Mouse (Mus musculus) inflammation-experienced regulatory T-cells, adult 6 months (primary cell): Measurements from ENCODE around the gene Itga6. TPM values are rescaled to one million over a fixed set of nuclear protein-coding genes. Genes with fewer than 3 reads are reported as not detected.
"Not testable (repeated sequence)": the region's sequence is repeated elsewhere in the genome, so short reads cannot be mapped to it uniquely, and the experiment has no call there.

Source experiments
- ATAC-seq: one replicate; pipeline ENCODE4 v1.8.0; 2017
- polyA plus RNA-seq, 3 experiments: library from polyadenylated mRNA; unstranded; fragments of 100-300 nt; shearing (Covaris generic); gene quantifications; one replicate each; pipeline ENCODE4 v1.2.1; 2017

The Itga6 gene
- 10 to 100 TPM; 23.9 to 54.9 (median 42.7) TPM for polyA plus RNA-seq

DNA sequence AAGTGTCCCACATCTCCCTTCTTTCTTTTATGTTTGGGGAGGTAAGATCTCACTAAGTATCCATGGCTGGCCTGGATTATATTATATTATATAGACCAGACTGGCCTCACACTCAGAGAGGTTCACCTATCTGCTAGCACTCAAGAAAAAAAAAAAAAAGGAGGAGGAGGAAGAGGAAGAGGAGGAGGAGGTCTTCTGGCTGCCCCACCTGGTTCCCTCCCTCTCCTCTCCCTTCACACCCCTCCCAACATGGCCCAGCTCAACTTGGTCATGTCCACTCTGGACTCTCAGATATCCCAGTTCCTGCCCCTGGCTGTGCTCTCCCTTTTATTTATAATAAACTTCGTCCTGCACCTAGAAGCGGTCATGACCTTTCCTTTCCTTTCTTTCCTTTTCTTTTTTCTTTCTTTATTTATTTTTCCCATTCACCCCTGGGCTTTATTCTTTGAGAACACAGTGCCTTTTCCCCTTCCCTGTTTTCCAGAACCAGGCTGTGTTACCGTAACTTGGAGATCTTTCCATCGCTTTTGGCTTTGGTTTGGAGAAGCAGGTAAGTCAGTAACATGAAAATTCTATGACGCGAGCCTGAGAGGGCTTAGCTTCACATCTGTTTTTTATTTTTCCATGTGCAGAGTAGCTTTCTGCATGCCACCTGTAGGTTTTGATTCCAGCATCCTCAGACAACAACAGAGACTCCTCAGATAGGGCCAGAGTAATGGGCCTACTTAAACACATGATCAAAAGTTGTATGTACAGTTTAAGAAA is at the start of gene Itga6:
Itga6 (plus strand) TSS at position 7 of the 765 bp plus-strand sequence.
- no peak for ATAC-seq

DNA sequence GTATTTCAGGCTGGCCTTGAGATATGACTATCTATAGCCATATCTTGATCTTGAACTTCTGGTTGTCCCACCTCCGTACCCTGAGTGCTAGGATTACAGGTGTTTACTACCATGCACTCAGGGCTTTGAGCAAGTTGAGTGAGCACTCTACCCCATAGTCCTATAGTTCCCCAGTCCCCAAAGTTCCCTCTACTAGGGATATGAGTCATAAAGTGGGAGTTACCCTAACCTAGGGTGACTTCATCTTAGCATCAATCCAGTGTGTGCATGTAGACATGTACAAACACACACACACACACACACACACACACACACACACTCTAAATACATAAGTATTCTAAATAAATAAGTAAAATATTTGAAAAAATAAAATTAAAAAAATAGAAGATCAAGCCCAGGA is 48.6 kb upstream of the Itga6 start:
- ATAC-seq: no peak

DNA sequence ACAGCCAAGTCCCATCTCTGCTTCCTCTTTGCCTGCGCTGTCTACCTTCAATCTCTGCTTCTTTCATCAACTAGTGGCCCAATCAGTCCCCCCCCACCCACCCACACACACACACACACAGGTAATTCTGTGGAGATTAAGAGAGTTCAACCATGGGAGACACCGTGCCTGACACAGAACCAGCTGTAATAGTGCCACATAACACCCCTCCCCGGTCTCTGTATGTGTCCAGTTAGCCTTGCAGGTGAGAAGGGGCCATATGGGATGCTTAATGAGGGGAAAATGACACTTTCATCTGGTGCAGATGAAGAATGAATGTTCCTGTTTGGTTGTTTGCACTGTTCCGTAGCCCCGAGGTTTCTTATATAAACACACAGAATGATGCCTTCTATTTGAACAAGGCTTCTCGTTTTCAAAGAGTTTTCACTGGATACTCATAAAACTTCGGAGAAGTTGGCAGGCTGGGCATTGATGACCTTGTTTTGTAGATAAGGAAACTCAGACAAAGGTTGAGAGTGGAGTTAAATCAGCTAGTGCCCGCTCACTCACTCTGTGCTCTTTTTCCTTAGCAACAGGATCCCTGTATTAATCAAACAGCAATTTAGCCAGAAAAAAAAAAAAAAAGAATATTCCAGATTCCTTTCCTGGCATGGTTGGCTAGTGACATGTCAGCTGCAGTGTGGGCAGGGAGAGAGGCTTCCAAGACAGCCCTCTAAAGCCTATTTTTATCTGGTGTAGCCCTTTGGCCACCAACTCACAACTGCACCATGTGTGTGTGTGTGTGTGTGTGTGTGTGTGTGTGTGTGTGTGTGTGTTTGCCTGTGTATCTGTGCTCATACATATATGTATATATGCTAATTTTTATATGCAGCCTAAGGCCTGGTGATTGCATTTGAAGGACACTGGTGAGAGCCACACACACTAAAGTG is 47.7 kb upstream of the Itga6 start:
- ATAC-seq: no peak

DNA sequence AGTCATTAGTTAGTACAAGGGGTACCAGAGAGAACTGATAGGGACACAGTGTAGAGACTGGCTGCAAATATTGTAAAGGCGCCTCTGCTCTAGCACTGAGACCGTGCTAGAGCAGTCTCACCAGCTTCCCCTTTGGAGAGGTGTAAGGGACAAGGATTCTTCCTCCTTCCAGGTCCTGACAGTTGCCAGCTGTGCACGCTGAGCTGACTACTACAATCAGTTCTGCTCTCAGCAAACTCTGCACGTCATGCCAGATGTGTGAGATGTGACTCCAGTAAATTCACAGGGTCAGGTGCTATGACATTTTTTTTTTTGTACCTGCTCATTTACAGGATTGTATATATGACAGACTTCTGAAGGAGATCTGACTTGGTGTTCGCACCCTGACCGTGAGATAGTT is 47.0 kb upstream of the Itga6 start:
- ATAC-seq: no peak

DNA sequence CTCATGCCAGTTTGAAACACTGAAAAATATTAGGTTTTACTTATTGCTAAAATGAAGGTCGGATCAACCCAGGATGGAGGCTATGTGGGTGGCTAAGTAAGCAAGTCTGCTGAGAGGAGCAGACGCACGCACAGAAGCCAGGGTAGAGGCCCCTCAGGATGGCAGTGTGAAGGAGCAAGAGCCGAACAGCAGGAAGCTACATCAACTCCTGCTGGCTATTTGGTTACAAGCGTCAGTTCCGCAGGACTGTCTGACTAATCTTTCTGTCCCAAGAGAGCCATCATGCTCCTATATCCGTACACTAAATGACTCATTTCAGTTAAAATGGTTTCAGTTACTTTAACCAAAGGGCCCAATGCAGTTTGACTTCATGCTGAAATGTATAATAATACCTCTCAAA is 46.5 kb upstream of the Itga6 start:
- no peak for ATAC-seq

DNA sequence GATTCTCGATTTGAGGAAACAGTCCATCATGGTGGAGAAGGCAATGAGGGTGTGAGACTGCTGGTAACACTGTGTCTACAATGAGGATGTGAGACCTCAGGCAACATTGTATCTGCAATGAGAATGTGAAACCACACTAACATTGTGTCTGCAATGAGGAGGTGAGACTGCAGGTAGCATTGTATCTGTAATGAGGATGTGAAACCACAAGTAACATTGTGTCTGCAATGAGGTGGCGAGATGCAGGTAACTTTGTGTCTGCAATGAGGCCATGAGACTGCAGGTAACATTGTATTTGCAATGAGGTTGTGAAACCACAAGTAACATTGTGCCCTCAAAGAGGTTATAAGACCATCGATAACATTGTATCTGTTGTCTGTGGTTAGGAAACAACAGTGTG is 44.1 kb upstream of the Itga6 start:
- no peak for ATAC-seq

DNA sequence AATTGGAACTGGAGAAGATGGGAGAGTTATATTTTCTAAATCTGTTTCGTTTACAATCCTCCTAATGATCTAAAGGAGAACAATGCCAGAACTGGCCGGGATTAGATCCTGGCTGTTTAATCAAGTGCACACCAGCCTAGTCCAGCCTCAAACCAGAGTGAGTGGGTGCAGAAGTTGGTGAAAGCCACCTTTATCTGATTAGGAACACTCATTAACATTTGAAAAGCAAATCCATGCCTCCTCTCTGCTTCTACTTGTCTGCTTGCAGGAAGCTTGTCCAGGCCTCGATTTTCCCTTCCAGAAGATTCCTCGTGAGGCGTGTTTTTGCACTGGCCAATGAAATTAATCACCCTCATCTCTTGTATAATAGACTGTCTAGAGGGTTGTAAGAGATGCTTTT is 41.1 kb upstream of the Itga6 start:
- no peak for ATAC-seq

DNA sequence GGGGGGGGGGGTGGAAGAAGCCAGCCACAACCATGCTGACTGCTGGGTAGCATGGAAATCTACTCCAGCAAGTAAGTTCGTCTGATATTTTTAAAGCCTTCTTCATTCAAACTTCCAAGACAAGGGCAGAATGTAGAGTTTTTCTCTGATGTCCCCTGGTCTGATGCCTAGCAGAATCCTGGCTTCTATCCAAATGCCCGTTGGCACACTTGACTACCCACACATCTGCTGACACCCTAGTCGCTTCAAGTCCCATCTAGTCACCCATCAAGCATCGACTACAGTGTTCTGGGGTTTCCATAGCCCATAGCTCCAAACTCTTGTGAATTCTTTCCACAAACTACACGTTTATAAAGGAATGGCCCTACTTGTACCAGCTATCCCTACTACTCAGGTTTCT is 36.5 kb upstream of the Itga6 start:
- no peak for ATAC-seq

DNA sequence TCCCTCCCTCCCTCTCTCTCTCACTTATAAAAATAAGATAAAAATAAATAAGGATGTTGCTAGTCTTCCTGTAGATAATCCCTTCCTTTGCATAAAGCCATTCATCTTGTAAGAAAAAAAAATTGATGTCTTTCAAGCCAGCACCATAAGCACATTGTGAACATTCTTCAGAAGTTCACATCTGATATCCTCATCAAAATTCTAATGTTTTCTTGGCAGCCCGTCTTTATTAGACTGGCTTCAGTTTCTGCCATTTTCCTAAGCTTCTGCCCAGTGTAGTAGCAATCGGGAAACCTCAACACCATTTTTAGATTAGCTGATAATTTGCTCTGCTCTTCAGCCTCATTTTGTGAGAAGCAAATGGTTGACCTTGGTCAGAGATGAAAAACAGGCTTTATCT is 33.8 kb upstream of the Itga6 start:
- no peak for ATAC-seq

DNA sequence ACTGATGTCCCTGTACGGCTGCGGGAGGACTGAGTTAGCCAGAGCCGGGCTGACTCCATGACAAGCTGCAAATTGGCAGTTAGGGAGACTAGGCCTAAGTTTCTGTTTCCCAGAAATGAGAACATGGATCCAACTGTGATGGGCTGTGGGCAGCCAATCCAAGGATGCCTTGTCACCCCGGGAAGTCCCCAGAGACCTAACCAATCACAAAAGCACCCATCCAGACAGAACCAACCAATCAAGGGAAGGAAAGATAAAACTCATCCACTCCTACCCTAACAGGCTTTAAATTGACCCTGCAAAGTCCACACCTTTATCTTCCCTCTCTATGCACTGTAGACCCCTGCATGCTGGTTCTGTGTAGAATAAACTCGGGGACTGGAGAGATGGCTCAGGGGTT is 31.0 kb upstream of the Itga6 start:
- ATAC-seq: no peak

DNA sequence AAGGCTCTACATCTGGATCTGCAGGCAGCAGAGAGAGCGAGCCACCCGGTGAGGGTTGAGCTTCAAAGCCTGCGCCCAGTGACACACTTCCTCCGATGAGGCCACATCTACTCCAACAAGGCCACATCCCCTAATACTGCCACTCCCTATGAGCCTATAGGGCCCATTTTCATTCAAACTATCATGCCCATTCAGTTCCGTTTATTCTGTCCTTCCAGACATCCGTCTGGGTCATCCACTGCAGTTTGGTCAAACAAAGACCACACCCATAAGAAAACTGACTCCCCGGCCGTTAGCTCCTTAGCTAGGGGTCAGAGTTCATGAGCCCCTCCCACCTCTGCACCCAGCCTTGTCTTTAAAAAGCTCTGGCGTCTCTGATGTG is 26.4 kb upstream of the Itga6 start:
- no peak for ATAC-seq

DNA sequence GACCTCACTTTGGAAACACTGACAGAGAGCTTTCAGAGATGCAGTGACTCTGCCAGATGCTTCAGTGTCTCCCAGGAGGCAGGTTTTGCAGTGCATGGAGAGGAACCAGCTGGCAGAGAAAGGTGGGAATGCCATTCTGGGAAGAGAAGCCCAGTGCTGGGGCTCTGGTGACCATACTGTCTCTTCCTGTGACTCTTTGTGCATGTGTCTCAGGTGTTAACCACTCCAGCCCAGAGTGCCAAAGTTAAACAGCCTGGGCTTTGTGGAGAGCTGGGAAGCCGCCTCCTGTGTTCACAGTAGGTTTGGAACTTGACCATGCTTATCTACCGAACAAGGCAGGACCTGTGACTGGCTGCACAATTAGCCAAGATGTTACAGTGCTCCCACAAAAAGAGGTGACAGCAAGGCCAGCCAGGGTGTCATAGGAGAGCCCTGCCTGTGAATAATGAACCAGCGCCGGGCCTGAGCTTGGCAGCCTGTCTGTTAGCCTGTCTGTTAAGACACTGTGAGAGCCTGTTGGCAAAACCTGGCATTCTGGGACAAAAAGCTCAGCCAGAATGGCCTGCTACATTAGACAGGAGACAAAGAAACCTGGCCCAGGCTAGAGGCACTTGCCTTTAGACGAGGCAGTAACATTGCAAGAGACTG is 25.9 kb upstream of the Itga6 start:
- ATAC-seq: no peak

DNA sequence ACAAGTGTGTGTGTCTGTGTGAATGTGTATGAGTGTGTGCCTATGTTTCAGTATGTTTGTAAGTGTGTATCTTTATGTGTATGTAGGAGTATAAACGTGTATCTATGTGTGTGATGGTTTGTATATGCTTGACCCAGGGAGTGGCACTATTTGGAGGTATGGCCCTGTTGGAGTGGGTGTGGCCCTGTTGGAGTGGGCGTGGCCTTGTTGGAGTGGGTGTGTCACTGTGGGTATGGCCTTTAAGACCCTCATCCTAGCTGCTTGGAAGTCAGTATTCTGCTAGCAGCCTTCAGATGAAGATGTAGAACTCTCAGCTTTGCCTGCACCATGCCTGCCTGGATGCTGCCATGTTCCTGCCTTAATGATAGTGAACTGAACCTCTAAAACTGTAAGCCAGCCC is 24.9 kb upstream of the Itga6 start:
- ATAC-seq: not testable (repeated sequence)

DNA sequence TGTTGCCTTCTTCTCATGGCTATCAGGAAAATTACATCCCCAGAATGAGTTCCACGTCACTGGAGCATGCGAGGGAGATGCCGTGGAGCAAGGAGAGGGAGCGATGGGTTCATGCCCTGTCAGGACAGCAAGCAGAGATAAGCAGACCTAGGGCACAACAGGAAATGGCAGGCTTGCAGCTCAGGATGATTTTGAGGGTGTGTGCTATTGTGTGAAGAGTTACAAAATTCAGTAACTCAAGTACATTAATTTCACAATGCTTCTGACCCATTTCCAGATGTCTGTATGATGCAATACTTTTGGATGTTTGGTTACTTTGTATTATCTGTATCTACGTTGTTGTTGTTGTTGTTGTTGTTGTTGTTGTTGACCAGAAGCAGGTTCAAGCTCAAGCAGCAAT is 22.5 kb upstream of the Itga6 start:
- ATAC-seq: no peak

DNA sequence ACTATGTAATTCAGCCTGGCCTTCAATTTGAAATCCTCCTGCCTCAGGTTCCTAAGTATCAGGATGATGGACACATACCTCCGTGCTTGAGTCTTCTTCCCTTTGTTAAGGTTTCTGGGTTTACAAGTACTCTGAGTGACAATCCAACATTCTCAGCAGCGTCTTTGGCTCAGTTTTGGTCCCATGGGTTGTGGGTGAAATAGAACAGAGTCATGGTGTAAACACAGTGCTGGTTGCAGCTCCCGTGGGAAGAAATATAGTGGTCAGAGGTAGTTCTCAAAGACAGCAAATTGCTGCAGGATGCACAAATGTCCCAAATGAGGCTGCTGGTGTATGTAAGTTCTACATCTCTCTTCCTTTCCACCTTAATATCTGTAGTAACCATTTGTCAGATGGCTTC is 21.8 kb upstream of the Itga6 start:
- no peak for ATAC-seq

DNA sequence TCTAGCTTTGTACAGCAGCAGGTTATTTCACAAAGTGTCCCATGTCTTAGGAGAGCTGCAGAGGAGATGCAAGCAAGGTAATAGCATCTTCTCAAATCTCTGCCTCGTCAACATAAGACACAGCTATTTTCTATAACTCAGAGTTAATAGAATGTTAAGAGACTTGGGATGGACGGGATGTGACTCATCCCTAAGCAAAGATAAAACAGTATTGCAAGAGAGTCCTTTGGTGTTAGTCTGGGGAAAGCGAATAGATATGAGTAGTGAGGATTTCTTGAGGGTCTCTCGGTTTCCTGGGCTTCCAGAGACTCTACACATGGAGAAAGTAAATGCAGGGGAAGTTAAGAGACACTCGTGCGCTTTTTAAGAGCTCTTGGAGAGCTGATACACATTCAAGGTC is 21.4 kb upstream of the Itga6 start:
- no peak for ATAC-seq

DNA sequence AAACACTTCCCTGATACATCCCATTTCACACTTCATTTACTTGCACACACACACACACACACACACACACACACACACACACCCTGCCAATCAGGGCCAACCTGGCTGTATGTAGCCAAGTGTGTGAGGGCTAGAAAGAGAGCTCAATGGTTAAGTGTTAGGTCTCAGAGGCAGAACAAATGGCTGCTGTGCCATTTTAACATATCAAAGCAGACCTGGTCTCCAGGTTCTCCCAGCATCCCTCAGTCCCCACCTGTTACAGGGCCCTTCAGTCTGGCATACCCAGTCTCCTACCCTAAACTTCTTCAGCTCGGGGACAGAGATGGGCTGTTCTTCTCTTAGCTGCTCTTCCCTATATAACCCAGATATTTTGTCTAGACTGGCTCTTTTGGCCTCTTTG is 20.0 kb upstream of the Itga6 start:
- ATAC-seq: no peak

DNA sequence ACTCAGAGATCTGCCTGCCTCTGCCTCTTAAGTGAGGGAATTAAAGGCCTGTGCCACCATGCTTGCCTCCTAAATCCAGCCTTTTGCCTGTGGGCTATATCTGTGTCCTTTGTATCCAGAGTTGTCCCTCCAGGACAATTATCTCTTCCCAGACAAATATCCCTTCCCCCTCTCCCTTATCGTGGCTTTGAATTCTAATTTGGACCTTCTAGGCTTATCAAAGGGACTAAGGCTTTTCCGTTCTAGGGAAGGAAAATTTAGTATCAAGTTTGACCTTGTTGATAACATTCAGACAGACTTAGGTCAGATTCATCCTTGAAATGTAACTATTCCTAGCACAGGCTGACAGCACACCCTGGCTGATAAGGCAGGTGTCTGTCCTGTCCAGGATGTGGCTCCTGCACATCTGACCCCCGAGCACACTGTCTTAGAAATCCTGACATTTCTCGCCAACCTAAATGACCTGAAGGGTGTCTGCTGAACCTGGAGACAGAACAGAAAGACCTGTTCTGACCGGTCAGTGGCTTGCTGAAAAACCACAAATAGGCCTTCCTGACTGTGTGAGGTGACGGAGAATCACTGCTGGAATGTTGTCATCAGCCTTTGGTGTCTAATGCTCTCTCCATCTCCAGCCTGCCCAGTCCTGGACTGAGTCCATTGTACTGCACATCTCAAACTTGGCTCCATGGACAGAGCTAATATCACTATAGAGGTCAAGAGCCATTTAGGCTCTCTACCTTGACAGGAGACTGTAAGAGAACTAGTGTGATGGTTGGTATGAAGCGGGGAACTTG is 18.3 kb upstream of the Itga6 start:
- no peak for ATAC-seq

DNA sequence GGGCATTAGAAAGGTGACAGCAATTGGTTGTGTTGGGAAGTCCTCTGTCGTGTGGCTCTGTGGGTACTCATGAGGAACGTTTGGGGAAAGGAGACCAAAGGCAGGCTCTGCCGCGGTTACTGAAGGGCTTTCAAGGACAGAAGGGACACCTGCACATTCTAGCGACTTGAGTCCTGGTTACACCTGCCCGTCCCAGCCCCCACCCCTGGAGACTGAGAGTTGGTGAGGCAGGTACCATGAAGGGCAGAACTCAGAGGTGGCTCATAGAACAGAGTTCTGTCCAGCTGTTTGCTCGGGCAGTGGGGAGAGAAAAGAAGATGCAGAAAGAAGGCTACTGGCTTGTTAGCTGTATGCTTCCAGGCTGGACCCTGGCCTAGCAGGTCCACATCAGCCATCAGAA is 17.1 kb upstream of the Itga6 start:
- no peak for ATAC-seq

DNA sequence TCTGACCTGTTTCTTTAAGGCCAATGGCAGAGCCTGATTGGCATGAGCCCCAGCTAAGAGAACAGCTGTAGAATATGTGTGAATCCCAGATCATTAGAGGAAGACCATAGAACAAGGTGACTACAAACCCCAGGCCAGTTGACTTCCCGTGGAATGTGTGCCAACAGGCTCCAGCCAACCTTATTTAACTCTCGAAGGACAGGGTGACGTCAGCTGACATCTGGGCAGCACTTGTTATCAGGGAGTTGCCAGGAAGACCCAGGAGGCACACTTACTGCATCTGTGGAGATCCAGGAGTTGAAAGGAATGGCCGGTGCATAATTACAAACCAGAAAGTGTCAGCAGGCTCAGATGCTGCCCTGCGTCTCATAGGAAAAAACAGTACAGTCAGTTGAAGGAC is 16.6 kb upstream of the Itga6 start:
- ATAC-seq: no peak

DNA sequence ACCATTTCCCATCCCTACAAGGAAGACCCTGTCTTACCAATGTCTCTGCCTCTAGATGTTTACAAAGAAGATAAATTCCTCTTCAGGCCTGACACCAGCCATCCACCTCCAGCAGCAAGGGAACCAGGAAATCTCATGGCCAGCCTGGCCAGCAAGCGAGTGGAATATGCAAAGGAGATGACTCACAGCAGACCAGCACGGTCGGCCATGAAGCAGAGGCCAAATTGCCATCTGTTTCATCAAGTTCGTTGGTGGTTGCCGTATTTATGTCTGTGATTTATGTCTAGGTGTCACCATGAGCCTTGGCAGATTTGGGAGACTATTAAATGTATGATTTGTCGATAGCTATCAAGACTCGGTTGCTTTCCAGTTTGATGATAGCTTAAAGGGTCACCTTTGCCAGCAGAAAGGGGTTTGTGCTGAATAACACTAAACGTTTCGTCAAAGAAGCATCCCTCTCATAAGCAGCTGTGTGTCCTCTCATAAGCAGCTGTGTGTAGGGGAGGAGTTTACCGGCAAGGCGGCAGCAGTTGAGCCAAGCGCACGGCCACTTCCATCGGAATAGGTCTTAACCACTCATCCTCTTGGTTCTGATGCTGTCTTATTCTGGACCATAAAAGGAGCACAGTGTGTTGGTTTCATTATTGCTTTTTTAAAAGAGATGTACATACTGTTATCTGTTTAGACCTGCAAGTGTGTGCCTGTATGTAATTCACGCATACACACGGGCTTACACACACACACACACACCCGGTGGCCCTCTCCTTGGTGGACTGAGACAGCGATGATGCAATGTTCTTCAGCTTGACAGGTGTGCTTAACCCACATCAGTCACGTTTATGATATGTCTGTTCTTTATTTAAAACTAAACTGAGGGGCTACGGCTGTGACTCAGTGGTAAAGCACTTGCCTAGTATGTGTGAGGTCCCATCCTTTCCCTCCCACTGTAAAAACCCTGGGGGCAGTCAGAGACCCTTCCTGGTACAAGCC is 14.5 kb upstream of the Itga6 start:
- no peak for ATAC-seq
